Mouse (Mus musculus) erythroblast, adult 5-6 weeks (primary cell): ENCODE data around the gene Wscd1. TPM values are rescaled to one million over a fixed set of nuclear protein-coding genes. Genes with fewer than 3 reads are reported as not detected.
"Not testable (repeated sequence)": the region's sequence is repeated elsewhere in the genome, so short reads cannot be mapped to it uniquely, and the experiment has no call there.

Experiments used
- ATAC-seq: replicated peaks from 2 replicates; pipeline ENCODE4 v1.8.0; 2016; ENCODE audit warnings: moderate number of reproducible peaks, mild to moderate bottlenecking, moderate TSS enrichment, inconsistent platforms; ENCODE audit not compliant: poor library complexity, low FRiP score, severe bottlenecking
- total RNA-seq, 2 experiments: library from RNA; stranded (forward) in 1 of 2; stranded (reverse) in 1 of 2; fragments of 150-400 nt in 1 of 2; fragments of 200-764, 138-1000 nt in 1 of 2; gene quantifications; 2 replicates each; pipeline versions ENCODE4 v1.2.3 to v1.2.4; 2015 to 2017; ENCODE audit warnings: low replicate concordance in 2 of 2

Gene Wscd1
- total RNA-seq, 2 experiments from 2014 or later = not detected

DNA sequence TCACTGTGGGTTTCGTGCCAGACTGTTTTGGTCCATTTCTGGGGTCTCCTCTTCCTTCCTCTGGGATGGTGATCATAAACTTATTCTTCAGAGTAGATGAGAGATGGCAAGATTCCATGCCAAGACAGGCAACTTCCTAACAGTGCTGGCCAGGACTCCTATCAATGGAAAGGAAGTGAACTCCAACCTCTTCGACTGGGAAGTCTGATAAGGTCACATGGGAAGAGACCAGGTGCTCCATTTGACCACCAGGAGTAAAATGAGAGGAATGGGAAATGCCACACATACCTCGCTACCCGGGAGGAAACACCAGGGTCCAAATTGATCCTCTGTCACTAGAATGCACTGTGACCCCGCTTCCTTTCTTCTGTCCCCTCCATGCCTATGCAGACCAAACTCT lies 68.4 kb downstream of the Wscd1 start:
- no peak for ATAC-seq

DNA sequence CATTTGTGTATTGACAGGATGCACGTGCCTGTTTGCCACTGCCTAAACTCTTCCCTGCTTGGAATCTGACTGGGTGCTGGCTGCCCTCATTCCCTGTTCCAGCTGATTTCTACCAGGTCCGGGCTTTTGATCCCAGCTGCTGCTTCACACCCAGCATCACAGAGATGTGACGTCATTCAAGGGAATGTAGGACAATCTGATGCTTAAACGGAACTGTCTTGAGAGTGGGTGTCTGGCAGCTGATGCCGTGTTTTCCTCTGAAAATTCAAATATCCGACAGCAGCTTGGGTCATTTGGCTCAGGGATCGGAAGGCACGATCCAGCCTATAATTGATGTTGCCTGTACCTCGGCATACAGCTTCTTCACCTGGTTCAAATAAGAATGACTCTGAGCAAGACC lies 70.2 kb downstream of the Wscd1 start:
- no peak for ATAC-seq

DNA sequence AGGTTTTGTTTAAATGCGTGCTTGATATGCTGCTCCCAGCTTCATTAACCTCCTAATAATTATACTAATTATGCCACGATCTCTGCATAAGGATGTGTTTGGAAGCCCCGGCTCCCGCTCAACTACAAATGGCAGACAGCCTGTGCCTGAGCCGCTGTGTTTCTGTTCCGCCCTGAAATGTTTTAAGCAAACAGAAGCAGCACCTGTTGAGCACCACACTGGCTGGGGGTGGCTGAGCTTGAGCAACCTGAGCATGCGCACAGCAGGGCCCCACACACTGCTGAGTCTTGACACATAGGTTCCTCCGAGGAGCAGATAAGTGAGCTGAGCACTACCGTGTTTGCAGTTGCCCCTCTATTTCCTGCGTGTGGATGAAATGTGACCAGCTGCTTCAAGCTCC lies 71.1 kb downstream of the Wscd1 start:
- no peak for ATAC-seq

DNA sequence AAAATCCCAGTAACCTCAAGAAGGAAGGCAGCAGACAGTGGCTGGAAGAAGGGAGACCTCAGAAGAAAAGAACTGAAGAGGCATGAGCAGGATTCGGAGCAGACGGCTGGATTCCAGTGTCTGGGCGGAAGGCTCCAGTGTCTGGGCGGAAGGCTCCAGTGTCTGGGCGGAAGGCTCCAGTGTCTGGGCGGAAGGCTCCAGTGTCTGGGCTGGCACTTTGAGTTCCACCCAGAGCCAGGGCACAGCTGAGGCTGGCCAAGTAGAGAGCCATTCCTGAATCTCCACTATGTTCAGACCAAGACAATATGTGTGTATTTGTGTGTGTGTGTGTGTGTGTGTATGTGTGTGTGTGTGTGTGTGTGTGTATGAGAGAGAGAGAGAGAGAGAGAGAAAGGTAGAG lies 71.8 kb downstream of the Wscd1 start:
- ATAC-seq = not testable (repeated sequence)

DNA sequence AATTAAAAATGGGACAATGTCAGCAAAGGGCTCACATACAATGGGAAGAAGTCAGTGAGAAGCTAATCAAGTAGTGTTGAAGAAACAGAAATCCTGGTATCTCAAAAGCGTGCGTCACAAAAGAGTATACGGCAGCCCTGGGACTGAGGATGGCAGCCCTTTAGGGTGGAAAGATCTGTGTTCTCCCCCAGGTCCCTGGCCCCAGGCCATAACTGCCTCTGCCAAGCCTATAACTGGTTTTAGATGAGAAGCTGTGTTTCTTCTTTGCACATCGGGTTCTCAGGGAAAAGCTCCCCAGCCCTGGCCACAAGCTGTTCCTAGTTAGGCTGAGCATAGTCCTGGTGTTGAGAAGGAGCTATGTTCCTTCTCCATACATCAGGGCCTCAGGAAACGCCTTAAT lies 72.3 kb downstream of the Wscd1 start:
- ATAC-seq = no peak

DNA sequence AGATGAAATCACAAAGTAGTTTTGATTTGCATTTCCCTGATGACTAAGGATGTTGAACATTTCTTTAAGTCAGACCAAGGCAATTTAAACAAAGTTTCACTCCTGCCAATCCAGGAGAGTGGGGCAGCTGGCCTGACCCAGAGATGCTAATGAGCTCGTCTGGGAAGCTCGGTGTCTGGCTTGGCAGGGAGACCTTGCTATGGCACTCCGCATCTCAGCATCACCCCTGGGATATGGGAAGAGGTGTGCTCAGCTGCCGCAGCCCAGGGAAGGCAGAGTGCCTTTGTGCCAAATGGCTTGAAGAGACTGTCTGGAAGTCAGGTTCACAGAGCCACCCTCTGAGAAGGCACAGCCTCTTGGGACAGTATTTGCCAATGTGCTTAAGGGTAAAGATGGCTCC lies 75.3 kb downstream of the Wscd1 start:
- ATAC-seq = no peak
